Mouse (Mus musculus) fibroblast of lung, adult 2 months (primary cell): ENCODE data around the gene Hnrnpm.
"Not testable (repeated sequence)": the region's sequence is repeated elsewhere in the genome, so short reads cannot be mapped to it uniquely, and the experiment has no call there.

Source experiments
- DNase-seq: peaks from one replicate; pipeline ENCODE4 v3.0.0-alpha.2; 2011; ENCODE audit warnings: low read depth

The Hnrnpm gene

DNA sequence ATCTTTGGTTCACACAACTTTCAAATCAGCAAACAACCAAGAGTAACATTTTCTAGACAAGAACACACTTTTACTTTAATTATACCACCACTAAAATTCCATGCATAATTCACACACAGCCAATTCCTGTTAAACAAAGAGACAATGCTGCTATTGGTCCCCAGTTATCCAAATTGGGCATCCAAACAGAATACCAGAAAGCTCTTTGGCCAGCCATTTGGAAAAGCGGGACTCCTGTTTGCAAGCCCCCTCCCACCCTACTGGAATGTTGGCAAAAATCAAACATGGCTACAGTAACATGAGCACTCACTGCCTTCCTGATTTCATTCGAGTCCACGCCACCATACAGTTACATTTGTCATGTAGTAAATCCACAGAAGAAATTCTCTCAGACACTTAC is 17.0 kb downstream of the Hnrnpm start:
- DNase-seq, result no peak

DNA sequence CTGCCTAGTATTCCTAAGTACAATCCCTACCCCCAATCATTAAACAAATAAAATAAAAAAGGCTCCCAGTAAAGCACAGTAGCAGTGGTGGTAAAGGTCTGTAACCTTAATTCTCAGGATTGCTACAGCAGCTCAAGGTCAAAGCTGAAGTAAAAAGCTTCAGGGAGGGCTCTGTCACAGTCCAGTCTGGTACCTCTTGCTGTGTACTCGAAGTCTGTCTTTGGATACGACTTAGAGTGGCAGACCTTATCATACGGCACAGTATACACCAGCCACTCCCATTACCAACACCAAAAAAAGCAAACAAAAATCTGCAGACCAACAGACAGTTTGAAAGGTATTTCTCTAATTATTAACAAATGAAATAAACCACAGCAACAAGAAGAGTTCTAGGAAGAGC is 19.8 kb downstream of the Hnrnpm start:
- DNase-seq, result no peak

DNA sequence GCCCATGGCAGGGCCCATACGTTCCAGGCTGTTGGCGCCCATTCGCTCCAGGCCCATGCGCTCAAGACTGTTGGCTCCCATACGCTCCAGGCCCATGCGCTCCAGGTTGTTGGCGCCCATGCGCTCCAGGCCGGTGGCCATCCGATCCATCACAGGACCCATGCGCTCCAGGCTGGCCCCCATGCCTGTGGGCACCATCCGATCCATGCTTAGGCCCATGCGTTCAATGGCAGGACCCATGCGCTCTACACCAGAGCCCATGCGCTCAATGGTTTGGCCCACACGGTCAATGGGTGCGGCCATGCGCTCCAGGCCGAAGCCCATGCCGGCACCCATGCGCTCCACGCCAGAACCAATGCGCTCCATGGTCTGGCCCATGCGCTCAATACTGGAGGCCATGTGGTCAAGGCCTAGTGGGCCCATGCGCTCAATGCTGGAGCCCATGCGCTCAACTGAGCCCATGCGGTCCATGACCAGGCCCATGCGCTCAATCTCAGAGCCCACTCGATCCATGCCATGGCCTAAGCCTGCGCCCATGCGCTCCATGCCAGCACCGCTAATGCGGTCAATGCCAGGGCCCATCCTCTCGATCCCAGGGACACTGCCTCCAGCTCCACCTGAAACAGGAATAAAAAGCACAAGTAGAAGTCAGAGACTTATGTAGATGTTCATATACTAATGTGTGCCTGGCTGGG is 36.7 kb downstream of the Hnrnpm start:
- no peak for DNase-seq

DNA sequence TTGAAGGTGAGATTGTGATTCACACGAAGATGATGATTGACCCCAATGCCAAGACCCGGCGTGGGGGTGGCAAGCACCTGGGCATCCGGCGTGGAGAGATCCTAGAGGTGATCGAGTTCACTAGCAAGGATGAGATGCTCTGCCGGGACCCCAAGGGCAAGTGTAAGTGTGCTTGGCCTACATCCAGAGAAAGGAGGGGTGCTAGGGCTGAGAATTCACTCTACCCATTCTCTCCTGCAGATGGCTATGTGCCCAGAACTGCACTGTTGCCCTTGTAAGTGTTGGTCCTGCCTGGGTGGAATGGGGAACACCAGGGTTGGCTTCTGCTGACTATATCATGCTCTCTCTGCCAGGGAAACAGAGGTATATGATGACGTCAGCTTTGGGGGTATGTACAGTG is 41.6 kb downstream of the Hnrnpm start:
- no peak for DNase-seq

DNA sequence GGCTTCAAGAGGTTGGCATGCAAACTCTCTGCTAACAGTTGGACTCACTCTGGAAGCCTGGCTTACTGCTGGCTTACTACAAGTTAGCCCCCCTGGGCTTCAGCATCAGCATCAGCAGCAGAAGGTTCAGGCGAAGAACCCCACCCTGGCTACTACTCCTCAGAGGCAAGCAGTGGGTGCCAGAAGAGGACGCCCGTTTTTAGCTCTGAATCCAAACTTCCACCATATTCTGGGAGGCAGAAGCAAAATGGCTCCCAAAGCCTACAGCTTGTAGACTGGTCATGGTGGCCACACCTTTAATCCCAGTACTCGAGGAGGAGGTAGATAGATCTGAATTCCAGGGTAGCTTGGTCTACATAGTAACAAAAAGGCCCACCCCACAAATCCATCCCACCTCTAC is 42.6 kb downstream of the Hnrnpm start:
- no peak for DNase-seq

DNA sequence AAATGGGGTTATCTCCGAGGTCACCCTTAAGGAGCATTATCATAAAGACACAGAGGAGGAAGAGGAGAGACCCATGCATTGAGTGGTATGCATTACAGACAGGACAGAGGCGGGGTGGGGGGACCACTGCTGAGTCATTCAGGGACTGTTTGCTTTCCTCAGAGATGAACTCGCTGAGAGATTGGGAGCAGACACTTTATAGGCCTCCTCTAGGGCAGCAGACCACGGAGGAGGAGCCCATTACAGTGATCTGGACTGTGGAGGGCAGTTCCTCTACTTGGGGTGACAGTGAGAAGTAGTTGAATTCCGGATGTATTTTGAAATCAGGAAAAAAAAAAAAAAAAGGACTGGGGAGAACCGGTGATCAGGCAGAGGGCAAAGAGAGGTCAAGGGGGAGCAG is 46.9 kb downstream of the Hnrnpm start:
- DNase-seq, result no peak

DNA sequence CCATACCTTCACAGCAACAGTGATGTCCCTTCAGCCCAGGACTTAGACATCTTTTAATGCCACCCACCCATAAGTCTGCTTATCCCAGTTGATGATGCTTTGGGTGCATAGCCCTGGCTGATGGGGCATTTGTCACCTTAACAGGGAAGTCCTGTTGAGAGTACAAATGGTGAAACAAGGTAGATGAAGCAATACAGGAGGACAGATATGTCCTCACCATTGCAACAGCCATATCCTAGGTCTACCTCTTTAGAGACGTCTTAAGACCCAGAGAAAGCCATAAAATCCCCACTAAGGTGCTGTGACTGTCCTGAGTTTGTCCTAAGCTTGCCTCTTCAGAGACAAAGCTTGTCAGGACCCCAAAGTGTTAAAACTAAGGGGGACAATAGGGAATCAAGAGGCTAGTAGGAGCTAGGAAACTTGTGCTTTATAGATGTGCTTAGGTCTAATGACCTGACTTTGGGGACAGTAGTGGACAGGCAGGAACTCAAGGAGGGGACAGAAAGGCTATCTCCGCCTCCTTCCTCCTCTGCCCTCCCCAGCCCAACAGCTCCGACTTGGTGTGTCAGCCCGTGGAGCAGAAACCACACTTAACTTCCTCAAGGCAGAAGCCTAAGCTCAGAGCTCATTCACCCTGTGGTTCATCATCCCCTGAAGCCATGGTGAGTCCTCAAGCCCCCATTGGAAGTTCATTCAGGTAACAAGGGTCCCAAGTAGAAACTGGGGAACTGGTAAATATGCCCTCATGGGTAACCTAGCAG is 49.0 kb downstream of the Hnrnpm start, which contains the start of gene Pram1:
Gene Pram1, plus strand, starts transcription at position 541 of the 761 bp plus-strand sequence.
- DNase-seq, result no peak

DNA sequence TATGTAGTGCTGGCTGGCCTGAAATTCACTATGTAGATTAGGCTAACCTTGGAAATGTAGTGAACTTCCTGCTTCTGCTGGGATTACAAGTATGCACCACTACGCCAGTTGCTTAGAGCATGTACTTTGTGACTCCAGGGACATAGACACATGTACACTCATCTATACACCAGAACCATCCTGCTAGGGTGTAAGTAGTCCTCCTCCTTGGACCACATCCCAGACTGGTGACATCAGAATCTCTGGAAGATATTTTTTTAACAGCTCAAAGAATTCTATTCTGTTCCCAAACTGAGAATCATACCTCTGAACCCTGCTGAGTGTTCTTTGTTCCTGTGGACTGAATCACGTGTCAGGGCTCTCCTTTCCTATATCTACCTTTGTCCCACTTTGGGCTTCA is 49.6 kb downstream of the Hnrnpm start:
- DNase-seq, result no peak

DNA sequence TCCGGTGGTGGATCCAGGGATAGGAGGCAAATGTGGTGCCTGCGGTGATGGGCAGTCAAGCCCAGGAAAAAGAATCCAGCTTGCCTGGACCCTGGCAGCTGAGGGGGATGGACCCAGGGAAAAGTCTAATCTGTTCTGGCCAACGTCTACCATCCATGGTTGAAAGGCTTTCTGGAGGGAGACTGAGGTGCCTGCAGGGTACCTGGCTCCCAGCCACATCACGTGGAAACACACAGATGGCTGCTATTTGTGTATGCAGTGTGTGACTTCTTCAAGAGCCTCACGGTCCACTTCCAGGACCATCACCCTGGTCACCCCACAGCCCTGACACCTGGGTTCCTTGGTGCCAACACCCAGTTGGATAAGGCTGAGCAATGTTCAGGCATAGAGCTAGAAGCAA is 54.9 kb downstream of the Hnrnpm start:
- no peak for DNase-seq

DNA sequence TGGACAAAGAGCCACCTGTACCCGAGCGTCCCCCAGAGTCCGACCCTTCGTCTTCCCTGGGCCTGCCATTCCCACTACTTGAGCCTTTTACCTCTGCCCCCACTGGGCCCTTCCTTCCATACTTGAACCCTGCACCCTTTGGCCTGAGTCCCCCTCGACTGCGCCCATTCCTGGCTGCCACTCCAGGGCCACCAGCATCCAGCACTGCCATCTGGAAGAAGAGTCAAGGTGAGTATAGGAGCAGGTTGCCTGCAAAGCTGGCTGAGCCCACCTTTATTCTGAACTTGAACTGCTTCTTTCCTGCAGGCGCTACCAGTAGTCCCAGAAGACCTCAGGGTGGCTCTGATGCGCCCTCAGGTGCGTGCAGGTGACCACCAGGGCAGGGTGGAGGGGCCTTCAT is 55.4 kb downstream of the Hnrnpm start:
- DNase-seq, result no peak

DNA sequence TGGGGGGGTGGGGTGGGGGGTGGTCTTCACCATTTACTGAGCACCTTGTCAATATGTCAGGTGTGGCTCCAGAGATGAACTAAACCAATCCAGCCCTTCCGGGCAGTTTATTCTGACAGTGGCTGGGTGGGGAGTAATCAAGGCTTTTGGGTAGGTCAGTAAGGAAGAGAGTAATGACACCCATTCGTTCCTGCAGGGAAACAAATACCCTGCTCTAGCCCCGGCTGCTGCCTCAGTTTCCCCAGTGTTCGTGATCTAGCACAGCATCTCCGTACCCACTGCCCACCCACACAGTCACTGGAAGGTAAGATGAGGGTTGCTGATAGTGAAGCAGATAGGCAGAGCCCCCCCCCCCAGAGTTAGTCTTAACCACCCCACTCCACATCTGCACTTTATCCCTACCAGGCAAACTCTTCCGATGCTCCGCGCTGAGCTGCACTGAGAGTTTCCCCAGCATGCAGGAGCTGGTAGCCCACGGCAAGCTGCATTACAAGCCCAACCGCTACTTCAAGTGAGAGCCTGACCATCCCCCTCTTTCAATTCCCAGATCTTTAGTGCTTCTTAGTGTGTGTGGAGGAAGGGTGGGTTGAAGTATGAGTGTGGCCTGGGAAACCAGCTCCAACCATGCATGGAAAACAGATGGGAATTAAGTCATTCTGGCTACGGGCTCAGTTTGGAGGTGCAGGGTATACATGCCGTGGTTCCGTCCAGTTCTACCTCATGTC is 56.3 kb downstream of the Hnrnpm start:
- DNase-seq, result no peak

DNA sequence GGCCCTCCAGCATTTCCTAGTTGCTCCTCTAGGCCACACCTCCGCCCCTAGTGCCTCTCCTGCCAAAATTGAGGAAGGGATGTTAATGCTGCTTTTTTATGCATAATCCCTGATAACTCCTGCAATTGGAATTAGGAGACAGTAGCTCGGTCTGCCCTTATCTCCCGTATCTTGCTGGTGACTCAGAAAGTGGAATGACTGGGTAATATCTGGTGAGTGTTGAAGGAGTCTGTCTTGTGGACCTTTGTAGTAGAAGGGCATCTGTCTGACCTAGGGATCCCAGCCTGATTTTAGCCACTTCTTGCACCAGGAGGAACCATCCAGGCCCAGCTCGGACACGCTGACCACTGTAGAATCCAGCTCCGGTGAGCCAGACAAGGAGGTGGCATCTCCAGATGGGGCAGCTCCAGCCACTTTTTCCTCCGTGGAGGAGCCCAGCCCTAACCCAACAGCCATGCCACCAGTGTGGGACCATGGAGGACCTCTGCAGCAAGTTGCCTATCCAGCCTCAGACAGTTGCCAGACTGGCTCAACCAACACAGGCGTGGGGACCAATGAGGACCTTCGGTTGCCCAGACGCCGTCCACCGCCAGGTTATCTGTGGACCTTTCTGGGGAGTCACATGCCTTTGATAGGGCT is 57.1 kb downstream of the Hnrnpm start:
- no peak for DNase-seq

DNA sequence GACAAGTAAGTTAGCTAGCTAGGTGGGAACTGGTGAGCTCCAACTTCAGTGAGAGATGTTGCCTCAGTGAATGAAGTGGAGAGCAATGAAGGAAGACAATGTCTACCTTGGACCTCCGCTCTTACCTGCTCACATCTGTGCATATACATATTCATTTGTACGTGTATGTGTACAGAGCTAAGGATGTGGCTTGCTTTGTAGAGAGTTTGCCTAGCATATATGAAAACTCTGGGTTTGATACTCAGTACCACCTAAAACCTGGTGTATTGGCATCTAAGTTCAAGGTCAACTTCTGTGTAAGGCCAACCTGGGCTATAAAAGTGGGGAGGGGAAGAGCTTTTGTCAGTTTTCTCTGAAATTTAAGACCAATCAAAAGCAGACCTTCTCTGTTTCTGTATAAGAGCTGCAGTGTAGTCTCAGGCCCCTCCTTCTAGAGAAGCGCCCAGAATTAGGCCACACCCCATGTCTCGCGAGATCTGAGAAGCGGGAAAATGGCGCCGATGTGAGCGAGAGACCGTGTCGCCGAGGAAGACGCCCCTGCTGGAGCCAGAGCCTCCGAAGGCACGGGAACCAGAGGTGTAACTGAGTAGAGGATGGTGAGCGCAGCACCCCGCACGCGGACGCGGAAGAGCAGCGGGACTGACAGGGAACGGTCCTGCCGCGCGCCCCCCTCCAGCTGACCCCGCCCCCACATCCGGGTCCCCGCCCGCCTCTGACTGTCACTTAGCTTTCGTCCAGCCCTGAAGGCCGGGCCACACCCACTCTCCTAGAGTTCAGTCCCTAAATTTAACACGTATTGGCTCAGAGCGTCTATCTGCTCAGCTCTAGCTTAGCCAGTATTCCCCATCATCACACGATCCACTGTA is 57.8 kb downstream of the Hnrnpm start, which contains the start of gene Zfp414:
Gene Zfp414, plus strand, starts transcription at position 470 of the 866 bp plus-strand sequence.
- peak; percentile 83 for DNase-seq

DNA sequence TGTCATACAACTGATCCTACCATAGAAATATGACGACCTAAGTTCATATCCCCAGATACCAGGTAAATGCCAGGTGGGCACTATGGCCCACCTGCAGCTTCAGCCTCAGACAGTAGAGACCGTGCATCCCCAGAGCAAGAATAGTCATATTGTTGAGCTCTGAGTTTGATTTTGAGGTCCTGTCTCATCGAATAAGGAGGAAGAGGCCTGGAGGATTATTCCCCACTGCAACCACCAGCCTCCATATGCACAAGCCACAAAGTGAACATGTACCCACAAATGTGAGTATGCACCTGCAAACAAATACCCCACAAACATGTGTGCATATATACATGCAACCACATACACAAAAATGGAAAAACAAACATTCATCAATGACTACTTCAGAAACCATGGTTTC is 59.4 kb downstream of the Hnrnpm start:
- no peak for DNase-seq

DNA sequence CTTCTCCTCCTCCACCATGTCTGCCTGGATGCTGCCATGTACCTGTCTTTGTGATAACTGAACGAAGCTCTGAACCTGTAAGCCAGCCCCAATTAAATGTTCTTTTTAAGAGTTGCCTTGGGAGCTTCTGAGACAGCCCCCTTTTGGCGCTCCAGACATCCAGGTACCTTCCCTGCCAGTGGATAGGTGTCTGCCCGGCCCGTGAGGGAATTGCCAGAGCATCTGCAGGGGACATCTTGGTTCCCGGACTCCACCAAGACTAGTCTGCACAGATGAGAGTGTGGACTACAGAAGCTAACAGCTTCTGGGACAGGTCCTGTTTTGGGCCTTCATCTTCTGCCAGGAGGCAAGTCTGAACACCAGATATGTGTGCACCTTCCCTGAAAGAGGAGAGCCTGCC is 72.9 kb downstream of the Hnrnpm start:
- DNase-seq, result not testable (repeated sequence)

DNA sequence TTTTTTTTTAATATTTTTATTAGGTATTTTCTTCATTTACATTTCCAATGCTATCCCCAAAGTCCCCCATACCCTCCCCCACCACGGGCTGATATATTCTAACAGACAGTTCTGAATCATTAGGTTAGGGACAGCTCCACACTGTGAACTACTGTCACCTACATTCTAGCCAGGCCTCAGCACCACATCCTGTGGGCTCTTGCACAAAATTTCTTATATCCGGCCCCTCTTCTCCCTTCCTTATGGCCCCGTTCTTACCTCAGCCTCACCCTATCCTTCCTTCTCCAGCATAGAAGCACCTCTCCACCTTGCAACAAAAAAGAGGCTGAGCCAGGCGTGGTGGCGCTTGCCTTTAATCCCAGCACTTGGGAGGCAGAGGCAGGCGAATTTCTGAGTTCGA is 76.1 kb downstream of the Hnrnpm start:
- no peak for DNase-seq

DNA sequence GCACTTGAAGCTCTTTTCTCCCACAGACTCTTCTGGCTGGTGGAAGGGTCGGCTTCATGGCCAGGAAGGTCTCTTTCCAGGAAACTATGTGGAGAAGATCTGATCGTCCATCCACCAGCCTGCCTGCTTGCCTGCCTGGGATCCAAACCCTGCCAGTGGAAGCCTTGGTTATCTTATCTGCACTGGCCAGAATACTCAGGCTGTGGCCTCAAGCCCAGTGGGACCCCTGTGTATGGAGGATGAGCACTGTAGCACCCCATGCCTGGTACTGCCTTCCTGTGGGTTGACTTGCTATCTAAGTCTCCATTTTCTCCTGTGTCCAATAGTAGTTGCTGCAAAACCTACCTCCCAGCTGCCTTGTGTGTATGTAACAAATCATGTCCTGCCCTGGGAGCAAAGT is 79.4 kb downstream of the Hnrnpm start:
- no peak for DNase-seq

DNA sequence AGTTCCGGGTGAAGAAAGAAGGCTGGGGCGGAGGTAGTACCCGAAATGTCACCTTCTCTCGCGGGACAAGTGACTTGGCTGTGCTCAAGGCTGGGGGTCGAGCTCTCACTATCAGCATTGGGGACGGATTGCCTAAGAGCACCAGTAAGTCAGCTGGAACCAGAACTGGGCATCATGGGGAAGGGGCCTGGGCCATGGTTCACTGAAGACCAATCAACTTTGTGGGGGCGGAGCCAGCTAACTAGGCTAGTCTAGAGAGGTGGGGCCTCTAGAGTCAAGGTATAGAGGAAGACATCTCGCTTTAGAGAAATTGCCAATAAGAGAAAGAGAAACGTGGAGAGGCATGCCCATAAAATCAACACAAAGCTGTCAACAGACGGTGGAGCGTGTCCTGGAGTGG is 84.7 kb downstream of the Hnrnpm start:
- no peak for DNase-seq

DNA sequence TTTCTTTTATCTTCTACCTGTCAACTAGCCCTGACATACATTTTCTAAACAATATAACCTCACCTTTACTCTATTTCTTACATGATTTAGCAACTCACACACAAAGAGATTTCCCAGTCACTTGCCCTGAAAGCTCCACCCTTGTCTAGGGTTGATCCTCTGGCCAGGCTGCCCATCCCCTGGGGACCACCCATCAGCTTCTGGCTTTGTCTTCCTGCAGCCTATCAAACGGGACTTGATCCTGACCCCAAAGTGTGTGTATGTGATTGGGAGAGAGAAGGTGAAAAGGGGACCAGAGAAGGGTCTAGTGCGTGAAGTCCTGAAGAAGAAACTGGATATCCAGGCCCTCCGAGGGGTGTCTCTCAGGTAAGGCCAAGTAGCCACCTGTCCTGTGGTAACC is 85.8 kb downstream of the Hnrnpm start:
- DNase-seq, result no peak

DNA sequence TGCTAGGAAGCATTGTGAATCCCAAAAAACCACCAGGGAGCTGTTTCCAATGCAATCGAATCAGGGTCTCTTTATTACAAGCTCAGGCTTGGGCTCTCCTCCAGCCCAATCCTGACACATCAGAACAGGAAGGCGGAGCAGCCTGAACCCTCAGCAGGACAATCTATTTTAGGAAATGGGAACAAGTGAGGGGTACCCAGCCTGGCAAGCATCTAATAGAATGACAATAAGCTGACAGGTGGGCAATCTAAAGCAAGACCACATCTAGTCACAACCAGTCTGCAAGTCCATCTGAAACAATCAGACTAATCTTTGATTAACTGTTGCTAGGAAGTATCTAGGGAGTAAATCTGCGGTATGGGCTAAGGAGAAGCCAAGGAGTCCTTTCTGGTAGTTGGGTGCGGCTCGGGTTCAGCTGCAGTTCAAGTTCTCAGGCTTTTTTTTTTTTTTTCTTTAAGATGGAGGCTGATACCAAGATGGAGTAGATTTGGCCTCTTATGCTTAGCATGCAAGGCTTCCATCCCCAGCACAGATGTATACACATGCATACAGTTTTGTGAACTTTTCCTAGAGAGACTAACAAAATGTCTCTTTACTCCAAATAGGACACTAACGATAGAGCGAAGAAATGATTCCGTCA is 86.7 kb downstream of the Hnrnpm start:
- no peak for DNase-seq

DNA sequence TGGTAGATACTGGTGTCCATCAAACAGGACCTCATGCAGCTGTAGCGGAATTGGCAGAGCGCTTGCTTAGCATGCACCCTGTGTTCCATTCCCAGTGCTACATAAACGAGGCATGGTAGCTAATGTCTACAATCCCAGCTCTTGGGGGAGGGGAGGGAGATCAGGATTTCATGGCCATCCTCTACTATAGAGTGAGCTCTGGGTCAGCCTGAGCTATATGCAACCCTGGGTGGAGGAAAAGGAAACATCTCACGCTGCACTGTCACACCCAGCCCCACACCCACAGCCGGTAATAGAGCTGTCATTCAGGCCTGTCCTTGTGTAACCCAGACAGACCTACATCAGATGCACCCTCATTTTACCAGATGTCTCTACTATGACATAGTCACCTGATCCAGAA is 88.2 kb downstream of the Hnrnpm start:
- no peak for DNase-seq
